Mouse (Mus musculus): ENCODE results near the gene Tmub2. TPM values are rescaled to one million over a fixed set of nuclear protein-coding genes. Genes with fewer than 3 reads are reported as not detected.

Gene Tmub2
- polyA plus RNA-seq, 1 experiment, result 74.1 TPM

- WGBS, result 2% methylated on average over 31 of the region's 31 CpGs
- no peaks in the 10 kb centered on the region for H3K27me3 ChIP-seq (ENCODE audit: control insufficient read depth, insufficient read depth, low read length)
- peak overlapping the region; percentile 84 for H3K4me3 ChIP-seq (ENCODE audit: control insufficient read depth, insufficient read depth, low read length)
- no peaks in the 10 kb centered on the region; the same call in 1 of the 2 replicates for H3K36me3 ChIP-seq (ENCODE audit: control insufficient read depth, insufficient read depth, low read length)
- peak overlapping the region; percentile 53; the same call in 1 of the 2 replicates for H3K27ac ChIP-seq (ENCODE audit: control insufficient read depth, insufficient read depth, low read length)
- H3K4me1 ChIP-seq (replicated peaks; ENCODE audit: control insufficient read depth, insufficient read depth, low read length), result no peaks in the 10 kb centered on the region; the same call in 1 of the 2 replicates
- no peak for DNase-seq
- TF ChIP-seq POLR2A (IDR thresholded peaks at IDR 0.05; ENCODE audit: control insufficient read depth, extremely low read depth, insufficient read depth, low read length, poor library complexity) (no peak), CTCF (IDR thresholded peaks at IDR 0.05; ENCODE audit: borderline replicate concordance, control insufficient read depth, extremely low read depth, insufficient read depth, low read length, poor library complexity) (no peak)
Measured at GRCm38 (mm10) chr11:102285095-102285834, 534 bp downstream of the Tmub2 start.

- WGBS, result 92% methylated on average over 8 of the region's 8 CpGs
- no peak overlapping the region for H3K4me3 ChIP-seq (ENCODE audit: control insufficient read depth, insufficient read depth, low read length)
- no peaks in the 10 kb centered on the region for H3K27me3 ChIP-seq (ENCODE audit: control insufficient read depth, insufficient read depth, low read length)
Measured at GRCm38 (mm10) chr11:102287485-102287884, 2.8 kb downstream of the Tmub2 start.

GRCm38 (mm10) chr11:102288027-102288804 is 3.5 kb downstream of the Tmub2 start:
- Histone ChIP-seq H3K27ac (ENCODE audit: control insufficient read depth, insufficient read depth, low read length) (no peak overlapping the region), H3K36me3 (ENCODE audit: control insufficient read depth, insufficient read depth, low read length) (peaks cover 20% of the 10 kb centered on the region), H3K4me3 (ENCODE audit: control insufficient read depth, insufficient read depth, low read length) (no peak overlapping the region), H3K4me1 (replicated peaks; ENCODE audit: control insufficient read depth, insufficient read depth, low read length) (no peaks in the 10 kb centered on the region; the same call in 1 of the 2 replicates), H3K27me3 (ENCODE audit: control insufficient read depth, insufficient read depth, low read length) (no peaks in the 10 kb centered on the region)
- WGBS, result 95% methylated on average over 8 of the region's 8 CpGs
- no peak for DNase-seq
- TF ChIP-seq CTCF (IDR thresholded peaks at IDR 0.05; ENCODE audit: borderline replicate concordance, control insufficient read depth, extremely low read depth, insufficient read depth, low read length, poor library complexity), result no peak
- TF ChIP-seq POLR2A (IDR thresholded peaks at IDR 0.05; ENCODE audit: control insufficient read depth, extremely low read depth, insufficient read depth, low read length, poor library complexity), result no peak

More at GRCm38 (mm10) chr11:102287485-102287884, 2.8 kb downstream of the Tmub2 start:
- H3K27ac ChIP-seq (ENCODE audit: control insufficient read depth, insufficient read depth, low read length), result no peak overlapping the region
- peaks cover 19% of the 10 kb centered on the region for H3K36me3 ChIP-seq (ENCODE audit: control insufficient read depth, insufficient read depth, low read length)
- no peak for DNase-seq
- H3K4me1 ChIP-seq (replicated peaks; ENCODE audit: control insufficient read depth, insufficient read depth, low read length), result no peaks in the 10 kb centered on the region; the same call in 1 of the 2 replicates
- TF ChIP-seq POLR2A (IDR thresholded peaks at IDR 0.05; ENCODE audit: control insufficient read depth, extremely low read depth, insufficient read depth, low read length, poor library complexity), result no peak
- TF ChIP-seq CTCF (IDR thresholded peaks at IDR 0.05; ENCODE audit: borderline replicate concordance, control insufficient read depth, extremely low read depth, insufficient read depth, low read length, poor library complexity), result no peak

- DNase-seq, result no peak
- Histone ChIP-seq H3K27ac (ENCODE audit: control insufficient read depth, insufficient read depth, low read length) (no peak overlapping the region), H3K4me3 (ENCODE audit: control insufficient read depth, insufficient read depth, low read length) (no peak overlapping the region), H3K27me3 (ENCODE audit: control insufficient read depth, insufficient read depth, low read length) (no peaks in the 10 kb centered on the region), H3K36me3 (ENCODE audit: control insufficient read depth, insufficient read depth, low read length) (peaks cover 24% of the 10 kb centered on the region), H3K4me1 (replicated peaks; ENCODE audit: control insufficient read depth, insufficient read depth, low read length) (no peaks in the 10 kb centered on the region; the same call in 1 of the 2 replicates)
- WGBS, result 92% methylated on average over 2 of the region's 2 CpGs
- TF ChIP-seq POLR2A (IDR thresholded peaks at IDR 0.05; ENCODE audit: control insufficient read depth, extremely low read depth, insufficient read depth, low read length, poor library complexity), result no peak
- no peak for TF ChIP-seq CTCF (IDR thresholded peaks at IDR 0.05; ENCODE audit: borderline replicate concordance, control insufficient read depth, extremely low read depth, insufficient read depth, low read length, poor library complexity)
Measured at GRCm38 (mm10) chr11:102288913-102289312, 4.2 kb downstream of the Tmub2 start.

GRCm38 (mm10) chr11:102289511-102290100 is 4.9 kb downstream of the Tmub2 start:
- no peak for DNase-seq
- Histone ChIP-seq H3K36me3 (ENCODE audit: control insufficient read depth, insufficient read depth, low read length) (peaks cover 24% of the 10 kb centered on the region), H3K4me3 (ENCODE audit: control insufficient read depth, insufficient read depth, low read length) (no peak overlapping the region), H3K27me3 (ENCODE audit: control insufficient read depth, insufficient read depth, low read length) (no peaks in the 10 kb centered on the region), H3K4me1 (replicated peaks; ENCODE audit: control insufficient read depth, insufficient read depth, low read length) (peaks cover 3% of the 10 kb centered on the region), H3K27ac (ENCODE audit: control insufficient read depth, insufficient read depth, low read length) (no peak overlapping the region)
- WGBS, result 92% methylated on average over 6 of the region's 6 CpGs
- TF ChIP-seq POLR2A (IDR thresholded peaks at IDR 0.05; ENCODE audit: control insufficient read depth, extremely low read depth, insufficient read depth, low read length, poor library complexity) (no peak), CTCF (IDR thresholded peaks at IDR 0.05; ENCODE audit: borderline replicate concordance, control insufficient read depth, extremely low read depth, insufficient read depth, low read length, poor library complexity) (no peak)

- no peak for DNase-seq
- Histone ChIP-seq H3K27ac (ENCODE audit: control insufficient read depth, insufficient read depth, low read length) (no peak overlapping the region), H3K4me3 (ENCODE audit: control insufficient read depth, insufficient read depth, low read length) (no peak overlapping the region), H3K4me1 (replicated peaks; ENCODE audit: control insufficient read depth, insufficient read depth, low read length) (peaks cover 8% of the 10 kb centered on the region), H3K36me3 (ENCODE audit: control insufficient read depth, insufficient read depth, low read length) (peaks cover 24% of the 10 kb centered on the region), H3K27me3 (ENCODE audit: control insufficient read depth, insufficient read depth, low read length) (no peaks in the 10 kb centered on the region)
- no peak for TF ChIP-seq CTCF (IDR thresholded peaks at IDR 0.05; ENCODE audit: borderline replicate concordance, control insufficient read depth, extremely low read depth, insufficient read depth, low read length, poor library complexity)
- TF ChIP-seq POLR2A (IDR thresholded peaks at IDR 0.05; ENCODE audit: control insufficient read depth, extremely low read depth, insufficient read depth, low read length, poor library complexity), result no peak
- WGBS, result 97% methylated on average over 4 of the region's 4 CpGs
Measured at GRCm38 (mm10) chr11:102290141-102290540, 5.4 kb downstream of the Tmub2 start.
